Mouse (Mus musculus) kidney, adult 2 months (tissue): ENCODE measurements around the gene Cabp4.

Experiments used
- CTCF ChIP-seq: fragments of 200-500 bp; conservative IDR thresholded peaks from 2 replicates; pipeline ENCODE4 v1.5.1; 2011; ENCODE audit warnings: low read depth, mild to moderate bottlenecking, control low read depth, low read length, moderate library complexity, mixed read lengths; ENCODE audit not compliant: insufficient read depth, insufficient read length
- POLR2A ChIP-seq: fragments of 200-500 bp; IDR thresholded peaks from one replicate; pipeline ENCODE4 v1.6.1; 2011; ENCODE audit warnings: low read depth, low read length, control low read depth

GRCm38 (mm10) chr19:4154437-4155222, 10.8 kb upstream of the Cabp4 start:
- no peak for TF ChIP-seq CTCF
- no peak for TF ChIP-seq POLR2A
